Mouse (Mus musculus): ENCODE results near the gene Vdr.
"Not testable (repeated sequence)": the region's sequence is repeated elsewhere in the genome, so short reads cannot be mapped to it uniquely, and the experiment has no call there.

The Vdr gene

GRCm38 (mm10) chr15:97881423-97881822, 29.0 kb downstream of the Vdr start:
- DNase-seq (ENCODE audit: extremely low read depth, low read depth, low spot score), result no peak

- no peak for DNase-seq (ENCODE audit: extremely low read depth, low read depth, low spot score)
Observed at GRCm38 (mm10) chr15:97880441-97880840, 30.0 kb downstream of the Vdr start.

GRCm38 (mm10) chr15:97878696-97879328, 31.6 kb downstream of the Vdr start:
- DNase-seq (ENCODE audit: extremely low read depth, low read depth, low spot score), result no peak

GRCm38 (mm10) chr15:97875784-97876183, 34.6 kb downstream of the Vdr start:
- DNase-seq (ENCODE audit: extremely low read depth, low read depth, low spot score), result no peak

- no peak for DNase-seq (ENCODE audit: extremely low read depth, low read depth, low spot score)
Observed at GRCm38 (mm10) chr15:97873717-97874116, 36.7 kb downstream of the Vdr start.

- no peak for DNase-seq (ENCODE audit: extremely low read depth, low read depth, low spot score)
Observed at GRCm38 (mm10) chr15:97872161-97872560, 38.3 kb downstream of the Vdr start.

GRCm38 (mm10) chr15:97871055-97872030, 39.1 kb downstream of the Vdr start:
- no peak for DNase-seq (ENCODE audit: extremely low read depth, low read depth, low spot score)

- not testable (repeated sequence) for DNase-seq (ENCODE audit: extremely low read depth, low read depth, low spot score)
Observed at GRCm38 (mm10) chr15:97870116-97870515, 40.3 kb downstream of the Vdr start.

- no peak for DNase-seq (ENCODE audit: extremely low read depth, low read depth, low spot score)
Observed at GRCm38 (mm10) chr15:97868985-97869384, 41.4 kb downstream of the Vdr start.

DNA sequence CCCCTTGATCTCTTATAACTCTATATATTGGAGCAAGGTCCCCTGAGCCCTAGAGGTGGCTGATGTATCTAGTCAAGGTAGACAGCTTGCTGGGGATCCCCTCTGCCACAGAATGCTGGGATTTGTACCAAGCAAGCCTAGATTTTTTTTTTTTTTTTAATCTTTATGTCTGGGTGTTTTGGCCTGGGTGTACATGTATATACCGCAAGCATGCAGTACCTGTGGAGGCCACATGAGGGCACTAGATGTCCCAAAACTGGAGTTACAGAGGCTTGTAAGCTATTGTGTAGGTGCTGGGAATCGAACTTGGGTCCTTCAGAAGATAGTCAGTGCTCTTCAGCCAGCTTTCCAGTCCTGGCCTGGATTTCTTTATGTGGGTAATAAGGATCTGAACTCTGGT, 44.4 kb downstream of the Vdr start:
- DNase-seq (ENCODE audit: extremely low read depth, low read depth, low spot score), result no peak

- no peak for DNase-seq (ENCODE audit: extremely low read depth, low read depth, low spot score)
Observed at GRCm38 (mm10) chr15:97865175-97865574, 45.3 kb downstream of the Vdr start.

DNA sequence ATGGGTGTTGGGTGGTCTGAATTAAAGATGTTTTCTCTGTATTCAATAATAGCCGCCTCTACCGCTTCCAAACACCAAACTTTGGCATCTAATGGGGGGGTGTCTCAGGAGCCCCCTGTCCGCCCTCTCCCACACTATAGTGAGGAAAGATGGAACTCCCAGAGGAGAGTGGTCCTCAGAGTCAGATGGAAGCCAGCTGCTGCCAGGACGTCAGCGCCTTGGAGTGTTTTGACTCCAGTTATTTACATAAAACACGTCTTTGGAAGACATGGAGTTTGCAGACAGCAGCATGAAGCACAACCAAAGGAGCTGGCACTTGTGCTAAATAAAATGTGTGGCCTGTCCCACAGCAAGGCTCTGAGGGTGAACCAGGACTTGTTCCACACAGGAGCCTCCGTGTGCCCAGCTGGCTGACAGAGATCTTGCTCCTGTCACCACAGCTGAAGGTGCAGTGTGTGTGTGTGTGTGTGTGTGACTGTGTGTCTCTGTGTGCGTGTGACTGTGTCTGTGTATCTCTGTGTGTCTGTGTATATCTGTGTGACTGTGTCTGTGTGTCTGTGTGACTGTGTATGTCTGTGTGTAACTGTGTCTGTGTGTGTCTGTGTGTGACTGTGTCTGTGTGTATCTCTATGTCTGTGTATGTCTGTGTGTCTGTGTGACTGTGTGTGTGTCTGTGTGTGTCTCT, 45.9 kb downstream of the Vdr start:
- DNase-seq (ENCODE audit: extremely low read depth, low read depth, low spot score), result no peak

GRCm38 (mm10) chr15:97863494-97863881, 46.9 kb downstream of the Vdr start:
- no peak for DNase-seq (ENCODE audit: extremely low read depth, low read depth, low spot score)

- DNase-seq (ENCODE audit: extremely low read depth, low read depth, low spot score), result no peak
Observed at GRCm38 (mm10) chr15:97862881-97863493, 47.4 kb downstream of the Vdr start.

DNA sequence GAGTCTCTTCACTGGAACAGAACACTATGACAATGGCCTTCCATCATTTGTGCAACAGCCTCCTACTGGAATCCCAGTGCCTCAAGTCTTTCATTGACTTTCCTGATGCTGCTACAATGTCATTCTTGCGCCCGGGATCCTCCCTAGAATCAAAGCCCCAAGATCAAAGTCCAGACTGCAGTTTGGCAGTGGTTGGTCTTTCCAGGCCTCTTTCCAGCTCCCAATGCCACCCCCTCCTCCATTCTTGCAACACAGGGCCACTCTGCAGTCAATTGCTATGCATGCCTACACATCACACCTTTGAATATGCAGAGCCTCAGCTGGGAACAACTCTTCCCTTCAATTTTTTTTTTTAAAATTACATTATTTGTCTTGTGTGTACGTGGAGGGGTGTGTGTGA, 50.1 kb downstream of the Vdr start:
- no peak for DNase-seq (ENCODE audit: extremely low read depth, low read depth, low spot score)

- DNase-seq (ENCODE audit: extremely low read depth, low read depth, low spot score), result no peak
Observed at GRCm38 (mm10) chr15:97858431-97858830, 52.0 kb downstream of the Vdr start.

- no peak for DNase-seq (ENCODE audit: extremely low read depth, low read depth, low spot score)
Observed at GRCm38 (mm10) chr15:97854551-97854950, 55.9 kb downstream of the Vdr start.

DNA sequence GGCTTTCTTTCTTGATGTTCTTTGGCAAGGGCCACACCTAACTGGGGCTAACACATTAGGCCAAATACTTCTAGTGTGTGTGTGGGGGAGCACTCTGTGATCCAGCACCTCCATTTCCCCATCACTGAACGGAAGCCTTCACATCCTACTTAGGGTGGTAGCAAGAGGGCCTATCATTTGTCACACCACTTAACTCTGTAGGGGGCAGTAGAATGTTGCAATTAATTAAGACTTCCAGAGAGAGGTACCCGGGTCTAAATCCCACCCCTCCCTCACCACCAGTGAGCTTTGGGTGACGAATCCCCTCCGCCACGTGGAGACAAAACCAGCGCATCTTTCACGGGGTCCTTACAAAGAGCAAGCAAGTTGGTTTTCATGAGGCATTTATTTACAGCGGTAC, 56.4 kb downstream of the Vdr start:
- no peak for DNase-seq (ENCODE audit: extremely low read depth, low read depth, low spot score)

GRCm38 (mm10) chr15:97852291-97852690, 58.1 kb downstream of the Vdr start:
- no peak for DNase-seq (ENCODE audit: extremely low read depth, low read depth, low spot score)

- DNase-seq (ENCODE audit: extremely low read depth, low read depth, low spot score), result no peak
Observed at GRCm38 (mm10) chr15:97851011-97851410, 59.4 kb downstream of the Vdr start.

DNA sequence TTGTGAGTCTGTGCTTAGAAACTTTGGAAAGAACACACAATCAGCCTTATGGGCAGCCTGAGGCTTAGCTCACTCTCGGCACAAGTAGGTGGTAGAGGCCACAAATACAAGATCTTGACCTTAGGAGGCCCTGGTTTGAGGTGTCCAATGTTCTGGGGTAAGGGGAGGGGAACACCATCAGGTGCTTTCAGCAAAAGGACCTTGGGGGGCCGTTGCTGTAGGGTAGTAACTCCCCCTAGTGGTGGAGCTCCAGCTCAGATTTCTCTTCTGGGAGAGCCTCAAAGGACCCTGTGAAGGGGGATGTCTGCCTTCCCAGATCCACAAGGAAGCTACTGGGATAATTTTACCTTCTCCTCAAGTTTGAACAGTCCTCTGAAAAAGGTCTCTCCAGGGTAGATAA, 60.0 kb downstream of the Vdr start:
- no peak for DNase-seq (ENCODE audit: extremely low read depth, low read depth, low spot score)

Measured in fat pad, adult 2 months (tissue).